Mouse (Mus musculus) forebrain, embryonic 13.5 days (tissue): Measurements from ENCODE around the gene Pfdn5. TPM values are rescaled to one million over a fixed set of nuclear protein-coding genes. Genes with fewer than 3 reads are reported as not detected.

ENCODE experiments used
- ATAC-seq: fragments of 200-750 bp; cut with Nextera tagmentation; 2 replicates; pipeline ENCODE4 v1.8.0; 2017
- H3K27ac ChIP-seq: fragments of 300-500 bp; sonication (generic); 2 replicates; pipeline ENCODE4 v1.5.1; 2015; ENCODE audit warnings: inconsistent platforms, mild to moderate bottlenecking, moderate library complexity
- H3K27me3 ChIP-seq: fragments of 300-500 bp; sonication (generic); 2 replicates; pipeline ENCODE4 v1.6.1; 2015; ENCODE audit warnings: mild to moderate bottlenecking, inconsistent platforms
- H3K36me3 ChIP-seq: fragments of 300-500 bp; sonication (generic); 2 replicates; pipeline ENCODE4 v1.6.1; 2015; ENCODE audit warnings: mild to moderate bottlenecking, inconsistent platforms; ENCODE audit not compliant: poor library complexity, severe bottlenecking
- H3K4me1 ChIP-seq: fragments of 300-500 bp; sonication (generic); 2 replicates; pipeline ENCODE4 v1.6.1; 2015; ENCODE audit warnings: inconsistent platforms
- H3K4me2 ChIP-seq: fragments of 300-500 bp; sonication (generic); 2 replicates; pipeline ENCODE4 v1.6.1; 2015; ENCODE audit warnings: inconsistent platforms, mild to moderate bottlenecking, moderate library complexity
- H3K4me3 ChIP-seq: fragments of 300-500 bp; sonication (generic); 2 replicates; pipeline ENCODE4 v1.5.1; 2015; ENCODE audit warnings: mild to moderate bottlenecking, inconsistent platforms
- H3K9ac ChIP-seq: fragments of 300-500 bp; sonication (generic); 2 replicates; pipeline ENCODE4 v1.6.1; 2015; ENCODE audit warnings: mild to moderate bottlenecking, inconsistent platforms
- H3K9me3 ChIP-seq: fragments of 300-500 bp; sonication (generic); replicated peaks from 2 replicates; pipeline ENCODE4 v1.6.1; 2016; ENCODE audit warnings: inconsistent platforms
- WGBS: fragments of 180-500 bp; shearing (Covaris S2); methylation state at CpG from one replicate; pipeline ENCODE4 v1.1.7; 2015; 5-methylcytosine and 5-hydroxymethylcytosine counted together
- polyA plus RNA-seq: library from polyadenylated mRNA; unstranded; fragments of >200 nt; fragmentation: Nextera tagmentation; extraction: Ambion mirVana; gene quantifications from 2 replicates; pipeline ENCODE4 v1.2.1, GENCODE M21; 2015

Gene Pfdn5
- 470 and 502 TPM in 2 replicates for polyA plus RNA-seq

DNA sequence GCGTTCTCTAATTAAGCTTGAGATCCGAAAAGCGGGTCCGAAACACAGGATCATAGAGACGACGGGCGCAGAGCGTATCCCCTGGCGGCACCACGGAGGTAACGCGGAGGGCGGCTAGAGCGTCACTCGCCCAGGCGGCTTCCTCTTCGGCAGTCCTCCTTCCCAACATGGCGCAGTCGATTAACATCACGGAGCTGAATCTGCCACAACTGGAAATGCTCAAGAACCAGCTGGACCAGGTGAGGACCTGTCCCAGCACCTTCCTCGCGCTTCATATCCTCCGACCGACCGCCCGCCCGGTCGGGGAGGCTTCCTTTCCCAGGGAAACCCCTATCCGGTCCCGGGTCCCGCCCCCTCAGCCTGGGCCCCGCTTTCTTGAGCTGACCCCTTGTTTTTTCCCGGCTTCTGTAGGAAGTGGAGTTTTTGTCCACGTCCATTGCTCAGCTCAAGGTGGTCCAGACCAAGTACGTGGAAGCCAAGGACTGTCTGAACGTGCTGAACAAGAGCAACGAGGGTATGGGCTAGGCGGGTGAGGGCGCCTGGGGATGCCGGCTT, at the start of gene Pfdn5:
Gene Pfdn5, plus strand, starts transcription at position 95 of the 555 bp plus-strand sequence.
- Histone ChIP-seq H3K9ac (peak within 1 kb of the TSS; percentile 89), H3K4me3 (peak within 1 kb of the TSS; percentile 95), H3K27me3 (no peaks in the 10 kb centered on the region), H3K4me2 (peak within 1 kb of the TSS; percentile 88), H3K27ac (no peak within 1 kb of the TSS), H3K36me3 (peaks cover 57% of the 10 kb centered on the region), H3K4me1 (peaks cover 15% of the 10 kb centered on the region), H3K9me3 (no peaks in the 10 kb centered on the region)
- ATAC-seq = peak; percentile 97
- under 1% methylated on average over 40 of the region's 40 CpGs for WGBS

DNA sequence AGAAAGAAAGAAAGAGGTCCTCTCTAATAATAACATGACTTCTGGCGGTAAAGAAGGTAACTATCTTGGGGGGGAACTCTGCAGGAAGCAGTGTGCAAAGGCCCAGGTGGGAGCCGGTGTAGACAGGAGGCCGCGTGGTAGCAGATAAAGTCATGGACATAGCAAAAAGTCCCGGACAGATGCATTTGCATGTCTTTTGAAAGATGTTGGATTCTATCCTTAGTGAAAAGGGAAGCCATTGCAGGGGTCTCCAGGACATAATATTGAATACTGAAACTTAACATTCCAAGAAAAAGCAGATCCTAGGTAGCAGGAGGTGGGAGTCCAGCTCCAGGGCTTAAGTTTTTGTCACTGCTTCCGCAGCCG, 47.2 kb upstream of the Pfdn5 start:
- Histone ChIP-seq H3K36me3 (peaks cover 24% of the 10 kb centered on the region), H3K27me3 (no peaks in the 10 kb centered on the region), H3K9ac (peak overlapping the region; percentile 76), H3K27ac (peak overlapping the region; percentile 66), H3K4me3 (peak overlapping the region; percentile 66), H3K4me2 (peak overlapping the region; percentile 97), H3K9me3 (no peaks in the 10 kb centered on the region), H3K4me1 (peaks cover 15% of the 10 kb centered on the region)
- 39% methylated on average over 7 of the region's 7 CpGs for WGBS
- ATAC-seq = 0 out of 2 replicates have a peak, but pooled peaks have one; percentile 1

DNA sequence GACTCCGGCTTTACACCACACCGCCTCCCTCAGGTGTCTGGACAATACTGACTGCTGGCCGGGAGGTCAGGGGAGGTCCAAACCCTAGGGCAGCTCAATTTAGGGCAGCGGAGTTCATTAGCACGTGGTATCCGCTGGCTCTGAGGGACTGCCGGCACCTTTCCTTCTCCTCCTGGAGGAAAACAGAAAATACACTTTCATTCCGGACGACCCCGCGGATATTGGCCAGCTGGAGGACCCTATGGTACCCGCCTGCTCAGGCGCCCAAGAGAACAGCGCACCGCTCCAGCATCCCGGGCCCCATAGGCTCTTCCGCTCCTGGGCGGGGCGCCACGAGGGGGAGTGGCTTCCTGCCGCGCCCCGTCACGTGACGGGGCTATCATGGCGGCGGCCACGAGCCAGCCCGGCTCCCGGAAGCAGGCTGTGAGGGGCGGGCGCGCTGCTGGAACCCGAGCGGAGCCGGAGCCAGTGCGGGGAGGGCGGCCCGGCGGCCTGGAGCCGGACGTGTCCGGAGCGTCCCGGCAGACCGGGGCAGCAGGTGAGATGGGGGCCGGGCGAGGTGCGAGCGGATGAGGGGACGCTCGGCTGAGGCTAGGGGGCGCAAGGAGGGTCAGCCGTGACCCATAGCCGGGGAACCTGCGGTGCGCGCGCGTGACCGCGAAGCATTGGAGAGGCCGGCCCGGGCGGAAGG, 46.7 kb upstream of the Pfdn5 start, which contains the start of gene Mfsd5:
Gene Mfsd5, plus strand, starts transcription at position 363 of the 691 bp plus-strand sequence.
- under 1% methylated on average over 65 of the region's 65 CpGs for WGBS
- H3K9me3 ChIP-seq = no peaks in the 10 kb centered on the region
- peak within 1 kb of the TSS; percentile 97 for H3K4me2 ChIP-seq
- no peaks in the 10 kb centered on the region for H3K27me3 ChIP-seq
- peaks cover 24% of the 10 kb centered on the region for H3K36me3 ChIP-seq
- ATAC-seq = peak; percentile 97
- peak within 1 kb of the TSS; percentile 76 for H3K9ac ChIP-seq
- peaks cover 15% of the 10 kb centered on the region for H3K4me1 ChIP-seq
- H3K4me3 ChIP-seq = peak within 1 kb of the TSS; percentile 66
- peak within 1 kb of the TSS; percentile 66 for H3K27ac ChIP-seq

GRCm38 (mm10) chr15:102279783-102280520, 46.0 kb upstream of the Pfdn5 start:
- peak; percentile 37 for ATAC-seq
- WGBS = 32% methylated on average over 13 of the region's 13 CpGs
- Histone ChIP-seq H3K27me3 (no peaks in the 10 kb centered on the region), H3K36me3 (peaks cover 24% of the 10 kb centered on the region), H3K27ac (peak overlapping the region; percentile 63), H3K4me3 (peak overlapping the region; percentile 66), H3K4me1 (peaks cover 15% of the 10 kb centered on the region), H3K9me3 (no peaks in the 10 kb centered on the region), H3K4me2 (peak overlapping the region; percentile 97), H3K9ac (peak overlapping the region; percentile 76)

DNA sequence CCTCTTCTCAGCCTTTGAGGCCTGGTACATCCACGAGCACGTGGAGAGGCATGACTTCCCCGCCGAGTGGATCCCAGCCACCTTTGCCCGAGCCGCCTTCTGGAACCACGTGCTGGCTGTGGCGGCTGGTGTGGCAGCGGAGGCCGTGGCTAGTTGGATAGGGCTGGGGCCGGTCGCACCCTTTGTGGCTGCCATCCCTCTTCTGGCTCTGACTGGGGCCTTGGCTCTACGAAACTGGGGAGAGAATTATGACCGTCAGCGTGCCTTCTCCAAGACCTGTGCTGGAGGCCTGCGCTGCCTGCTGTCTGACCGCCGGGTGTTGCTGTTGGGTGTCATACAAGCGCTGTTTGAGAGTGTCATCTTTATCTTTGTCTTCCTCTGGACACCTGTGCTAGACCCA, 45.3 kb upstream of the Pfdn5 start:
- peaks cover 15% of the 10 kb centered on the region for H3K4me1 ChIP-seq
- no peak overlapping the region for H3K27ac ChIP-seq
- peak overlapping the region; percentile 66 for H3K4me3 ChIP-seq
- peak overlapping the region; percentile 76; the same call in 1 of the 2 replicates for H3K9ac ChIP-seq
- no peak for ATAC-seq
- peak overlapping the region; percentile 97 for H3K4me2 ChIP-seq
- peaks cover 24% of the 10 kb centered on the region for H3K36me3 ChIP-seq
- WGBS = 92% methylated on average over 19 of the region's 19 CpGs
- H3K9me3 ChIP-seq = no peaks in the 10 kb centered on the region
- H3K27me3 ChIP-seq = no peaks in the 10 kb centered on the region

DNA sequence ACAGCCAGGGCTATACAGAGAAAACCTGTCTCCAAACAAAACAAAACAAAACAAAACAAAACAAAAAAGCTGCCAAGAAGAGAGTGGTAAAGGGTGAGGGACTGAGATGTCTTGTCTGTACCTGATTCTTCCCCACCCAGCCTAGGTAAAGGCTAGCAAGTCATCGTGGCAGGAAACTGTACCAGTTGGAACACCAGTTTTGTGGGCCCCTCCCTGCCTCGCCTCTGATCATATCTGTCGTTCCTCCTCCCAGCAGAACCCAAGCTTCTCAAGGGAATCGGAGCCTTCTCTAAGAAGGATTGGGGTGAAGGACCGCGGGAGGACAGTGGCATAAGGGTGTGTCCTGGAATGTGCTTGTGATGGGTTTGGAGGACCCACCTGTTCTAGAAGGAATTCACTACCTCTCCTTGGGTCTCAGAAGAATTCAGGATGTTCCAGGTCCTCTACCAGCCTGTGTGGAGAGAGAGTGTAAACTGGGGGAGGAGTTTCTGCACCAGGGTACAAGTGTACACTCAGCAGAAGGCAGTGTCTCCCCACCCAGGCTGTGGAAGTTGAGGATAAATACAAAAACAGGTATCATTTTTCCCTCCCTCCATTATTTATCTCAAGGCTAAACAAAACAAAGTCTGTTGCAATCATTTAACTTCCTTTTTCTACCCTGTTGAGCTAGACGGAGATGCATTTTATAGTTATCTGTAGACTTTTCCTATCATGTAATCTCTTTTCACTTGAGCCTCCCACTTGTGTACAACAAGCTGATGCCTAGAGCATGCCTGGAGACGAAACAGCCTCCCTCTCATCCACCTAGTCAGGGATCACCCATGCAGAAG, 43.2 kb upstream of the Pfdn5 start:
- H3K4me3 ChIP-seq = no peak overlapping the region

DNA sequence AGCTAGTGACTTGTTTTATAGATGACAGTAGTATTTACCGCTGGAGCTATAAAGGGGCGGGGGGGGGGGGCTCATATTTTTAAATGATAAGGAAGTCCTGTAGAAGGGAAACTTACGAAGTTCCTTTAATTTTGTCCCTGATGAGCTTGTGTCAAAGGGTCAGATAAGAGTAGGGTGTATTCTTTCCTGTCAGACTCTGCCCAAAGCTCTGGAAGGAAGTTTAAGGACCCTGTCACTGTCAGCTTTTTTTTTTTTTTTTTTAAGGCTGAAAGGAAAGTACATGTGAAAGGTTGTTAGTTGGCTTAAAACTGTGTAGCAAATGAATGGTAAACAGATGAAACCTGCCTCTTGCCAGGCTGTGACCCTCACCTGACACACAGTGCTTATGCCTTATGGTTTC, 42.3 kb upstream of the Pfdn5 start:
- H3K4me1 ChIP-seq = peaks cover 15% of the 10 kb centered on the region
- no peak overlapping the region for H3K4me2 ChIP-seq
- no peaks in the 10 kb centered on the region for H3K9me3 ChIP-seq
- no peak overlapping the region for H3K9ac ChIP-seq
- WGBS = 84% methylated on average over 3 of the region's 3 CpGs
- H3K27me3 ChIP-seq = no peaks in the 10 kb centered on the region
- ATAC-seq = no peak
- H3K27ac ChIP-seq = no peak overlapping the region
- H3K4me3 ChIP-seq = no peak overlapping the region
- H3K36me3 ChIP-seq = peaks cover 24% of the 10 kb centered on the region

More for the DNA sequence above, 43.2 kb upstream of the Pfdn5 start:
- Histone ChIP-seq H3K9me3 (no peaks in the 10 kb centered on the region), H3K36me3 (peaks cover 24% of the 10 kb centered on the region), H3K27ac (no peak overlapping the region), H3K4me2 (no peak overlapping the region), H3K9ac (no peak overlapping the region), H3K27me3 (no peaks in the 10 kb centered on the region), H3K4me1 (peaks cover 15% of the 10 kb centered on the region)
- no peak for ATAC-seq
- 88% methylated on average over 8 of the region's 8 CpGs for WGBS

GRCm38 (mm10) chr15:102287395-102287794, 38.5 kb upstream of the Pfdn5 start:
- H3K27ac ChIP-seq = no peak overlapping the region
- no peak for ATAC-seq
- H3K36me3 ChIP-seq = peaks cover 6% of the 10 kb centered on the region
- H3K4me3 ChIP-seq = no peak overlapping the region
- no peaks in the 10 kb centered on the region for H3K4me1 ChIP-seq
- H3K4me2 ChIP-seq = no peak overlapping the region
- no peak overlapping the region for H3K9ac ChIP-seq
- H3K27me3 ChIP-seq = no peaks in the 10 kb centered on the region
- no peaks in the 10 kb centered on the region for H3K9me3 ChIP-seq

DNA sequence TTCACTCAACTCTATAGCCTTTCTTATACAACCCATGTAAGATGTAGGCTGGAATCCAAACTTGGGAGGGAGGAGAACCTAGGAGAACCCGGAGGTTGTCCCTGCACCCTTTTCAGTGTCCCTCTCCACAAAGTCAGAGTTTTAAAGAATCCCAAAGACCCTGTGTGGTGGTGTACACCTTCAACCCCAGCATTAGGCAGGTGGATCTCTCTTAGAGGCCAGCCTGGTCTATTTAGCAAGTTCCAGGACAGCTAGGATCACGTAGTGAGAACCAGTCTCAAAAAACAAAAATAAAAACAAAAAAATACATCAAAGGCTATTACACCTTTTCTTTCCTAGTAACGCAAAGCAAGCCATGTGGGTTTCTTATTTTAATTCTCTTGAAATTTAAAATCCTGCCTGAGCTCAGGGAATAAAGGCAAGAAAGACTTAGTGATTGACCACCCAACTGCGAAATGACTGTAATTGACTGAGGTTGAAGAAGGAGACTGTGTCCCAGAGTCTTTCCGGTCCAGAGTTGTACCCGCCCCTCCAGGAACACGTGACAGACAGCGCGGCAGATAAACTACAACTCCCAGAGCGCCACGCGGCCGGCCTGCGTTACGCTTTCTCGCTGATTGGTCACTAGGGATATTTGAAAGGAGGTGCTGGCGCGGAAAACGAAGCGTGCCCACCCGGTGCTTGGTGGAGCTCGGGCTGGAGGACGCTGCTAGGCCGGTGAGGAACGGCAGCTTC, 30.1 kb upstream of the Pfdn5 start, which contains the start of gene Espl1:
Gene Espl1, plus strand, starts transcription at position 634 of the 735 bp plus-strand sequence.
- WGBS = 6% methylated on average over 25 of the region's 25 CpGs

DNA sequence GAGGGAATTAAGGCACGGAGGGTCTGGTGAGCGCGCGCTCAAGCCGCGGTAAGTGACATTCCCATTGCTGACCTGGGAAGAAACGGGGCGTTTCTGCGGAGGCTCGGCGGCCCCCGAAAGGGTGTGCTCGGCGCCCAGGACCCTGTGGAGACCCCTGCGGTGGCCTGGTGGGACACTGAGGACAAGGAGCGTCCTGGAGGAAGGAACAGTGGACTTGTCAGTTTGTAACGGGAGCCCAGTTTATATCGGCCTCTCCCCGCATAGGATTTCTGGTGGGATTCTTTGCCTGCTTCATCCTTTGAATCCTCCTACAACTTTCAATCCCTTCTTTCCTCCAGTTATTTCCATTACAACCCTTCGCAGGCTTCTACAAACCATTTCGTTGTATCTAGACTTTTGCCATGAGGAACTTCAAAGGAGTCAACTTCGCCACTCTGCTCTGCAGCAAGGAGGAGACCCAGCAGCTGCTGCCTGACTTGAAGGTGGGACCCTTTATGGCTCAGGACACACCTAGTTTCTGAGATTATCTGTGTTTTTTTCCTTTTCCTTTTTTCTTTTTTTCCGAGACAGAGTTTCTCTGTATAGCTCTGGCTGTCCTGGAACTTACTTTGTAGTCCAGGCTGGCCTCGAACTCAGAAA, 29.4 kb upstream of the Pfdn5 start:
- Histone ChIP-seq H3K4me3 (peak overlapping the region; percentile 60), H3K9ac (peak overlapping the region; percentile 68), H3K4me1 (peaks cover 11% of the 10 kb centered on the region), H3K4me2 (peak overlapping the region; percentile 88), H3K27ac (no peak overlapping the region), H3K27me3 (no peaks in the 10 kb centered on the region), H3K9me3 (no peaks in the 10 kb centered on the region), H3K36me3 (peaks cover 33% of the 10 kb centered on the region)
- peak; percentile 61 for ATAC-seq
- 3% methylated on average over 24 of the region's 24 CpGs for WGBS

More for the DNA sequence above, 30.1 kb upstream of the Pfdn5 start, which contains the start of gene Espl1:
- Histone ChIP-seq H3K36me3 (peaks cover 26% of the 10 kb centered on the region), H3K27me3 (no peaks in the 10 kb centered on the region), H3K4me2 (peak within 1 kb of the TSS; percentile 88), H3K27ac (no peak within 1 kb of the TSS), H3K4me1 (peaks cover 11% of the 10 kb centered on the region), H3K9me3 (no peaks in the 10 kb centered on the region), H3K4me3 (peak within 1 kb of the TSS; percentile 60), H3K9ac (peak within 1 kb of the TSS; percentile 68)
- peak; percentile 99 for ATAC-seq
